Mouse (Mus musculus) testis, adult 2 months (tissue): Measurements from ENCODE around the gene Pik3c2g.

Source experiments
- CTCF ChIP-seq: fragments of 200-500 bp; IDR thresholded peaks from 2 replicates; pipeline ENCODE4 v1.5.1; 2012; ENCODE audit warnings: low read depth, mild to moderate bottlenecking, inconsistent platforms, low read length, moderate library complexity; ENCODE audit not compliant: control insufficient read depth, insufficient read depth, insufficient replicate concordance
- POLR2A ChIP-seq: fragments of 200-500 bp; IDR thresholded peaks from 2 replicates; pipeline ENCODE4 v1.6.1; 2012; ENCODE audit warnings: low read depth, mild to moderate bottlenecking, inconsistent platforms, low read length, moderate library complexity; ENCODE audit not compliant: control insufficient read depth

- TF ChIP-seq CTCF (no peak), POLR2A (no peak)
These were observed 379.7 kb downstream of the Pik3c2g start for GRCm38 (mm10) chr6:139966684-139967083.
